19 mouse cellular contexts compared by ENCODE assay signal in genomic region chr13:108715029-108715428, GRCm38 (mm10).
A peak's percentile ranks its signal among the peaks of the same experiment; 100 is the strongest.
DNase-seq lines count a peak whose midpoint lies in the region; ATAC-seq and TF ChIP-seq lines count a peak whose summit lies in the region.
"Had no signal": no experiment of that assay in that cellular context is flagged by ENCODE, and none has a peak within 500 bp of the region (broad histone marks: within the 10 kb centered on the region; RNA-seq: fewer than 3 reads in every experiment).

No protein-coding gene starts in this region.

- peak overlapping the region; percentile 54; the same call in 1 of the 2 replicates for H3K27ac ChIP-seq in embryonic fibroblast, embryonic 13.5 days (ENCODE audit: insufficient read depth, low read length)
- H3K27ac ChIP-seq: embryonic facial prominence, embryonic 13.5 days; embryonic facial prominence, embryonic 15.5 days; forebrain, embryonic 13.5 days; forebrain, embryonic 15.5 days had no signal

- peak; percentile 93 for DNase-seq in 416B (ENCODE audit: low read depth)
- no peak for DNase-seq in heart, adult 8-10 months (ENCODE audit: low spot score)
- no peak for DNase-seq in kidney, adult 9 months
- DNase-seq: adrenal gland, adult 2 months; adrenal gland, postnatal 14 days; adrenal gland, postnatal 36 days; cerebellum, adult 11-12 months; cerebellum, adult 2 months; cerebellum, adult 9-10 months; cerebellum, postnatal 10 days; cerebellum, postnatal 25 days; embryo, embryonic 11 days; forebrain, postnatal 0 days had no signal

- no peaks in the 10 kb centered on the region for H3K4me1 ChIP-seq in embryonic fibroblast, embryonic 13.5 days (ENCODE audit: control insufficient read depth, insufficient read depth, low read length)
- H3K4me1 ChIP-seq: embryonic facial prominence, embryonic 13.5 days; embryonic facial prominence, embryonic 15.5 days; forebrain, embryonic 13.5 days; forebrain, embryonic 15.5 days had no signal

- ATAC-seq in megakaryocyte progenitor cell, adult 5-6 weeks (replicated peaks; ENCODE audit: poor library complexity) = peak; percentile 42
- ATAC-seq: forebrain, embryonic 13.5 days; forebrain, embryonic 15.5 days; forebrain, postnatal 0 days had no signal

- TF ChIP-seq CTCF in embryonic fibroblast, embryonic 13.5 days (IDR thresholded peaks at IDR 0.05; ENCODE audit: borderline replicate concordance, insufficient read depth, low read length) = no peak

- TF ChIP-seq POLR2A in embryonic fibroblast, embryonic 13.5 days (IDR thresholded peaks at IDR 0.05; ENCODE audit: low read depth, low read length) = no peak

- H3K4me3 ChIP-seq in embryonic fibroblast, embryonic 13.5 days (ENCODE audit: insufficient read depth, low read length) = no peak overlapping the region
- H3K4me3 ChIP-seq: embryonic facial prominence, embryonic 13.5 days; embryonic facial prominence, embryonic 15.5 days; forebrain, embryonic 13.5 days; forebrain, embryonic 15.5 days had no signal
